Mouse (Mus musculus) thymus, postnatal 4 days (tissue): Measurements from ENCODE around the gene Fndc3a.

Experiments
- DNase-seq: peaks from one replicate; pipeline ENCODE4 v3.0.0; 2021

Fndc3a gene

GRCm38 (mm10) chr14:72670987-72671386, 38.8 kb downstream of the Fndc3a start:
- DNase-seq, result no peak

GRCm38 (mm10) chr14:72649268-72649667, 60.5 kb downstream of the Fndc3a start:
- no peak for DNase-seq

- DNase-seq, result no peak
These were observed 64.3 kb downstream of the Fndc3a start for GRCm38 (mm10) chr14:72645512-72645911.

GRCm38 (mm10) chr14:72644620-72645019, 65.2 kb downstream of the Fndc3a start:
- no peak for DNase-seq

GRCm38 (mm10) chr14:72638507-72638906, 71.3 kb downstream of the Fndc3a start:
- no peak for DNase-seq

GRCm38 (mm10) chr14:72633571-72633970, 76.2 kb downstream of the Fndc3a start:
- DNase-seq, result no peak

- no peak for DNase-seq
These were observed 84.4 kb downstream of the Fndc3a start for GRCm38 (mm10) chr14:72625411-72625810.

GRCm38 (mm10) chr14:72604077-72604476, 105.7 kb downstream of the Fndc3a start:
- DNase-seq, result no peak

- DNase-seq, result no peak
These were observed 106.6 kb downstream of the Fndc3a start for GRCm38 (mm10) chr14:72603194-72603521.

GRCm38 (mm10) chr14:72602521-72603193, 107.1 kb downstream of the Fndc3a start:
- peak; percentile 84 for DNase-seq

GRCm38 (mm10) chr14:72601381-72602305, 108.2 kb downstream of the Fndc3a start:
- no peak for DNase-seq

GRCm38 (mm10) chr14:72600375-72600774, 109.4 kb downstream of the Fndc3a start:
- no peak for DNase-seq

GRCm38 (mm10) chr14:72598976-72599740, 110.6 kb downstream of the Fndc3a start:
- no peak for DNase-seq

GRCm38 (mm10) chr14:72594191-72594590, 115.6 kb downstream of the Fndc3a start:
- no peak for DNase-seq

- DNase-seq, result no peak
These were observed 120.4 kb downstream of the Fndc3a start for GRCm38 (mm10) chr14:72589415-72589814.

GRCm38 (mm10) chr14:72582979-72583378, 126.8 kb downstream of the Fndc3a start:
- DNase-seq, result no peak

- DNase-seq, result no peak
These were observed 128.8 kb downstream of the Fndc3a start for GRCm38 (mm10) chr14:72580991-72581390.

- DNase-seq, result no peak
These were observed 133.5 kb downstream of the Fndc3a start for GRCm38 (mm10) chr14:72576283-72576682.

- DNase-seq, result no peak
These were observed 145.9 kb downstream of the Fndc3a start for GRCm38 (mm10) chr14:72563941-72564340.

- no peak for DNase-seq
These were observed 151.0 kb downstream of the Fndc3a start for GRCm38 (mm10) chr14:72558795-72559194.

GRCm38 (mm10) chr14:72555846-72556245, 154.0 kb downstream of the Fndc3a start:
- DNase-seq, result no peak

- DNase-seq, result no peak
These were observed 173.3 kb downstream of the Fndc3a start for GRCm38 (mm10) chr14:72536392-72537017.

GRCm38 (mm10) chr14:72533862-72534261, 175.9 kb downstream of the Fndc3a start:
- DNase-seq, result no peak
